Mouse (Mus musculus) neutrophil, adult 65 days (primary cell): ENCODE results near the gene Olfr1124. TPM values are rescaled to one million over a fixed set of nuclear protein-coding genes. Genes with fewer than 3 reads are reported as not detected.

ENCODE experiments used
- total RNA-seq: library from RNA; stranded (reverse); gene quantifications from 2 replicates; pipeline ENCODE4 v1.2.4, GENCODE M21; 2023

The Olfr1124 gene
- not detected in 2 replicates for total RNA-seq

DNA sequence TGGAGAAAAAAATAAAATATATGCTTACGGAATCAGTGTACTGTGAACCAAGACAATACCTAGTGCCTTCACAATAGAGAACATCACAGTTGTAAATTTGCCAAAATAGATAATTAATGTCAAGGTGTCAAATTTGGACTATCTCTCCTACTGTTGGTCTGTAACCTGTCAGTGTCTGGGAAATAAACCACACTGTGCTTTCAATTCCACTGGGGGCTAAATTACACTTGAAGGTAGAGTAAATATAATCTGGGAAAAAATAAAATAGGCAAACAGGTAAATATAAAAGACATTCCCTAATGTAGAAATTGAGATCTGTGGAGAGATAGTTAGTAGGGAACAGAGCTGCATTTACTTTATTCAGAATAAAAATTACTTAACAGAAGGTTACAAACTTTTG lies at the start of gene Olfr1124:
Gene Olfr1124, plus strand, starts transcription at position 301 of the 400 bp plus-strand sequence.

DNA sequence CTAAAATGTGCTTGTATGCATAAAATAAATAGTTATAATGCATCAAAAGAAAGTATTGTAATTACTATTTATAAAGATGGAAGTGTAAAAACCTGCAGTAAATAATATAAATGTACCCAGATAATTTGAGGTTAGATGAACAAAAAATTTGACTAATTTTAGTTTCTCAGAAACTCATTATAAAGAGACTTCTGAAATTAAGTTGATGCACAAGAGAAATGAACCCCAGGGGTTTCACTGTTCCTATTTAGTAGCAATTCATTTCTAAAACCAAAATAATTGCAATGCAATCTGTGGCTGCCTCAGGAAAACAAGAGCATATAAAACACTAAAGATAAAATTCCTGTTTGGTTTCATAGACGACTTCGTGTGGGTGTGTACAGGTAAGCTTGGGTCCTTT lies 44.5 kb upstream of the Olfr1124 start, which contains the start of gene Olfr1122:
Gene Olfr1122, plus strand, starts transcription at position 301 of the 400 bp plus-strand sequence.

DNA sequence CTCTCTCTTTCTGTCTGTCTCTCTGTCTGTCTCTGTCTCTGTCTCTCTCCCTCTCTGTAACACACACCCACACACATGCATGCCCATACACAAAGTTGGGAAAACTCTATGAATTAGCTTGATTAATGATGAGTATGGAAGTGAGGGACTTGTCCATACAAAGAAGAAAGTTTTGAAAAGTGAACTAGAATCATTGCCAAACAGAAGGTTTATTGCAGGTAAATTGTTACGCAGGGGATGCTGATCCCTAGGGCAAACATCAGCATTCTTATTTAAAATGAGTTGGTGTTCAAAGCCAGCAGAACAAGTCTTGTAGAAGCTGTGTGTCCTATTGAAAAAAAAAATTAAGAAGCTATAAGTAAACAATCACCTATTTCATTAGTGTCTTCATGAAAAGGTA lies 13.7 kb upstream of the Olfr1124 start, which contains the start of gene Olfr1123:
Gene Olfr1123, plus strand, starts transcription at position 301 of the 400 bp plus-strand sequence.

DNA sequence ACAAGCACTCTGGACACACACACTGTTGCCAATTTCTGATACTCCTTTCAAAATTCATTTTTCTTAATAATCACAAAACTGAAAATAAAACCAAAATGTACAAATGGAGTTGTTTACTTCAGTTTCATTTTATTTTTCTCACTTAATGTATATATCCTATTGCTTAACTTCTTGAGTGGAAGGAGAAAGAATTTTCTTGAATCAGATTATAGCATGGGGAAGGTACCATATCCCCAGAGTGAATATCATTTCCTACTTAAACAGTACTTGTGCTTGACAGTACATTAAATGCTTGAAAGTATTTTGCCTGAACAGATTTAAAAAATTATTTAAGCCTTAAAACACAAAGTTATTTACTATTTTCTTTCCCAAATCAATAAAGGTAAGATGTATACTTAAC lies 23.6 kb downstream of the Olfr1124 start, which contains the start of gene Olfr1126:
Gene Olfr1126, plus strand, starts transcription at position 301 of the 400 bp plus-strand sequence.

Other genes starting within 250 kb of the Olfr1124 start
- not detected in 2 replicates for gene Olfr1112, start 242.5 kb upstream of the Olfr1124 start, total RNA-seq
- gene Olfr1113, start 221.3 kb upstream of the Olfr1124 start, total RNA-seq, result not detected in 2 replicates
- not detected in 2 replicates for gene Olfr1115, start 182.3 kb upstream of the Olfr1124 start, total RNA-seq
- not detected in 2 replicates for gene Olfr1116, start 162.7 kb upstream of the Olfr1124 start, total RNA-seq
- gene Olfr1118, start 122.7 kb upstream of the Olfr1124 start, total RNA-seq, result not detected in 2 replicates
- gene Olfr1120, start 75.5 kb upstream of the Olfr1124 start, total RNA-seq, result not detected in 2 replicates
- not detected in 2 replicates for gene Olfr1121, start 60.4 kb upstream of the Olfr1124 start, total RNA-seq
- gene Olfr1122, start 44.4 kb upstream of the Olfr1124 start, total RNA-seq, result 0.07 TPM in 1 of 2 replicates, not detected in the other
- gene Olfr1123, start 13.6 kb upstream of the Olfr1124 start, total RNA-seq, result not detected in 2 replicates
- not detected in 2 replicates for gene Olfr1126, start 23.7 kb downstream of the Olfr1124 start, total RNA-seq
- not detected in 2 replicates for gene Pramel7, start 66.8 kb downstream of the Olfr1124 start, total RNA-seq
- not detected in 2 replicates for gene Pramel6, start 76.3 kb downstream of the Olfr1124 start, total RNA-seq
- gene Olfr153, start 101.5 kb downstream of the Olfr1124 start, total RNA-seq, result not detected in 2 replicates
- not detected in 2 replicates for gene Olfr1128, start 115.3 kb downstream of the Olfr1124 start, total RNA-seq
- not detected in 2 replicates for gene Olfr1129, start 143.6 kb downstream of the Olfr1124 start, total RNA-seq
- not detected in 2 replicates for gene Olfr1130, start 175.9 kb downstream of the Olfr1124 start, total RNA-seq
- gene Olfr1131, start 196.8 kb downstream of the Olfr1124 start, total RNA-seq, result not detected in 2 replicates
- gene Olfr1132, start 207.3 kb downstream of the Olfr1124 start, total RNA-seq, result not detected in 2 replicates
- not detected in 2 replicates for gene Olfr1133, start 217.1 kb downstream of the Olfr1124 start, total RNA-seq
- not detected in 2 replicates for gene Olfr1134, start 228.2 kb downstream of the Olfr1124 start, total RNA-seq
- gene Olfr1135, start 243.4 kb downstream of the Olfr1124 start, total RNA-seq, result not detected in 2 replicates